Mouse (Mus musculus) frontal cortex, adult 2 months (tissue): ENCODE results near the gene Fam72a. TPM values are rescaled to one million over a fixed set of nuclear protein-coding genes. Genes with fewer than 3 reads are reported as not detected.

Experiments used
- DNase-seq, 2 experiments: peaks; one replicate each; pipeline ENCODE4 v3.0.0; 2022; ENCODE audit warnings: low spot score in 1 of 2; ENCODE audit errors: extremely low spot score in 1 of 2
- polyA plus RNA-seq: library from polyadenylated mRNA; depleted of rRNA; stranded (reverse); fragments of >200 nt; gene quantifications from 2 replicates; pipeline ENCODE4 v1.2.3, GENCODE M21; 2012; rRNA removed

Fam72a gene
- polyA plus RNA-seq, 1 experiment, result 0.90 TPM

- no peak for DNase-seq
Observed at GRCm38 (mm10) chr1:131578943-131579680, 51.4 kb downstream of the Fam72a start.

DNA sequence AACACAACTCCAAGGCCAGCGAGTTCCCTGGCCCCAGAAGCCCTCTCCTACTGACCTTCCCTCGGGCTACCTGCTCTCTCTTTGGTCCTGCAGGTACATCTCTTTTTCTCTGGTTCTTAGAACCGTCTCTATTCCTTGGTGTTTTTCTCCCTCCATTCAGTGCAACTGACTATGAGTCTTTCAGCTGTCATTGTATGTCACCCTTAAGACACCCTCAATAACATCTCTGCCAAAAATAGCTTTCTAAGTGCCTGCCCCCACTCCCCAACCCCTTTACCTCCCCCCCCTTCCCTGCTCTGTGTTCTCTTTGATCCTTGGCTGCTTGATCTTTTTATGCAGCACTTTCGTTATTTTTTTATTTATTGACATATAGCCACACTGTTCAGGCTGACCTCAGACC is 52.7 kb downstream of the Fam72a start:
- DNase-seq, result no peak

- DNase-seq, result no peak
Observed at GRCm38 (mm10) chr1:131583598-131583997, 55.9 kb downstream of the Fam72a start.

DNA sequence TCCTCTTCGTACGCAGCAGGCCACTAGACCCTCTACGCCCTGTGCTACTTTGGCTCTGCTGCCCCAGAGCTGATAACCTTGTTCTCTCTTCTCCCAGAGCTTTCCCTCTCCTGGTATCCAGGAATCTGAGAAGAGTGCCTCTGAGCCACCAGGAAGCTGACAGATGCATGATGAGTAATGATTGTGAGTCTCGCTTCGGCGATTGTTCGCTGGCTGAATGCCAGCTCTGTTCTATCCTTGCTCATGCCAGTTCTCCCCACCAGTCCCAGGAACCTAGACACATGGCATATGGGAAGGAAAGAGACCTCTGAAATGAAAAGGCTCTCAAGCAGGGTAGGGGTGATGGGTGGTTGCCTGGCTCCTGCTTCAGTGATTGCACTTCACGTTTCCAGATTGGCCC is 59.1 kb downstream of the Fam72a start:
- peak; percentile 9 to 62 for DNase-seq

Other genes with a start within 250 kb of the Fam72a start
- gene Ikbke, start 248.3 kb upstream of the Fam72a start, polyA plus RNA-seq, result 2.2 and 2.8 TPM in 2 replicates
- gene Srgap2, start 551 bp upstream of the Fam72a start, polyA plus RNA-seq, result 42.7 and 48.4 TPM in 2 replicates
- not detected in 2 replicates for gene Avpr1b, start 71.3 kb downstream of the Fam72a start, polyA plus RNA-seq
- gene Ctse, start 110.4 kb downstream of the Fam72a start, polyA plus RNA-seq, result not detected in 2 replicates
- gene Rab7b, start 160.8 kb downstream of the Fam72a start, polyA plus RNA-seq, result 2.7 and 3.4 TPM in 2 replicates
- gene Slc26a9, start 216.1 kb downstream of the Fam72a start, polyA plus RNA-seq, result 0.06 TPM in 1 of 2 replicates, not detected in the other